Mouse (Mus musculus): ENCODE data around the gene Arhgef7. TPM values are rescaled to one million over a fixed set of nuclear protein-coding genes. Genes with fewer than 3 reads are reported as not detected.
A peak's percentile ranks its signal among the peaks of the same experiment; 100 is the strongest.

Arhgef7 gene
- polyA plus RNA-seq, 1 experiment from 2014 or later, result 31.6 TPM

GRCm38 (mm10) chr8:11708815-11709214 lies 18.7 kb upstream of the Arhgef7 start:
- no peak overlapping the region for H3K9ac ChIP-seq (replicated peaks; ENCODE audit: low read depth)
- no peak overlapping the region for H3K27ac ChIP-seq (ENCODE audit: low read length)
- ATAC-seq (no peak), DNase-seq (ENCODE audit: low spot score) (no peak)
- no peaks in the 10 kb centered on the region for H3K27me3 ChIP-seq (replicated peaks; ENCODE audit: insufficient read depth, low read length)
- no peak overlapping the region for H3K4me3 ChIP-seq (ENCODE audit: low read depth, low read length)
- H3K36me3 ChIP-seq (ENCODE audit: insufficient read depth, low read length), result no peaks in the 10 kb centered on the region
- no peaks in the 10 kb centered on the region for H3K9me3 ChIP-seq (ENCODE audit: low read length)
- H3K4me1 ChIP-seq (ENCODE audit: insufficient read depth, low read depth, low read length), result no peaks in the 10 kb centered on the region
- WGBS, result 51% methylated on average over 2 of the region's 2 CpGs
- no peak overlapping the region for H3K4me2 ChIP-seq (replicated peaks; ENCODE audit: low read depth, low read length)
- TF ChIP-seq CTCF (IDR thresholded peaks at IDR 0.05), result no peak
- no peak for TF ChIP-seq EP300 (IDR thresholded peaks at IDR 0.05)

GRCm38 (mm10) chr8:11709542-11709941 lies 18.0 kb upstream of the Arhgef7 start:
- DNase-seq (ENCODE audit: low spot score), result no peak
- TF ChIP-seq CTCF (IDR thresholded peaks at IDR 0.05) (no peak), EP300 (IDR thresholded peaks at IDR 0.05) (no peak)
- H3K27me3 ChIP-seq (replicated peaks; ENCODE audit: insufficient read depth, low read length), result no peaks in the 10 kb centered on the region
- H3K9me3 ChIP-seq (ENCODE audit: low read length), result no peaks in the 10 kb centered on the region
- no peak for ATAC-seq
- H3K4me3 ChIP-seq (ENCODE audit: low read depth, low read length), result no peak overlapping the region
- H3K4me1 ChIP-seq (ENCODE audit: insufficient read depth, low read depth, low read length), result no peaks in the 10 kb centered on the region
- 72% methylated on average over 3 of the region's 3 CpGs for WGBS
- no peaks in the 10 kb centered on the region for H3K36me3 ChIP-seq (ENCODE audit: insufficient read depth, low read length)
- no peak overlapping the region for H3K4me2 ChIP-seq (replicated peaks; ENCODE audit: low read depth, low read length)
- H3K27ac ChIP-seq (ENCODE audit: low read length), result no peak overlapping the region
- H3K9ac ChIP-seq (replicated peaks; ENCODE audit: low read depth), result no peak overlapping the region

GRCm38 (mm10) chr8:11710415-11710814 lies 17.1 kb upstream of the Arhgef7 start:
- 38% methylated on average over 5 of the region's 5 CpGs for WGBS
- Histone ChIP-seq H3K9ac (replicated peaks; ENCODE audit: low read depth) (no peak overlapping the region), H3K4me1 (ENCODE audit: insufficient read depth, low read depth, low read length) (no peaks in the 10 kb centered on the region), H3K4me2 (replicated peaks; ENCODE audit: low read depth, low read length) (no peak overlapping the region), H3K36me3 (ENCODE audit: insufficient read depth, low read length) (no peaks in the 10 kb centered on the region), H3K27me3 (replicated peaks; ENCODE audit: insufficient read depth, low read length) (no peaks in the 10 kb centered on the region), H3K4me3 (ENCODE audit: low read depth, low read length) (no peak overlapping the region), H3K27ac (ENCODE audit: low read length) (0 out of 2 replicates have a peak overlapping the region, but pooled peaks have one; percentile 20), H3K9me3 (ENCODE audit: low read length) (no peaks in the 10 kb centered on the region)
- ATAC-seq (no peak), DNase-seq (ENCODE audit: low spot score) (no peak)
- TF ChIP-seq CTCF (IDR thresholded peaks at IDR 0.05), result no peak
- no peak for TF ChIP-seq EP300 (IDR thresholded peaks at IDR 0.05)

GRCm38 (mm10) chr8:11712244-11712643 lies 15.3 kb upstream of the Arhgef7 start:
- no peaks in the 10 kb centered on the region for H3K27me3 ChIP-seq (replicated peaks; ENCODE audit: insufficient read depth, low read length)
- H3K36me3 ChIP-seq (ENCODE audit: insufficient read depth, low read length), result no peaks in the 10 kb centered on the region
- no peaks in the 10 kb centered on the region for H3K4me1 ChIP-seq (ENCODE audit: insufficient read depth, low read depth, low read length)
- H3K9me3 ChIP-seq (ENCODE audit: low read length), result no peaks in the 10 kb centered on the region
- no peak overlapping the region for H3K4me2 ChIP-seq (replicated peaks; ENCODE audit: low read depth, low read length)
- DNase-seq (ENCODE audit: low spot score), result no peak
- TF ChIP-seq EP300 (IDR thresholded peaks at IDR 0.05) (no peak), CTCF (IDR thresholded peaks at IDR 0.05) (peak; percentile 59)
- H3K27ac ChIP-seq (ENCODE audit: low read length), result no peak overlapping the region
- no peak overlapping the region for H3K9ac ChIP-seq (replicated peaks; ENCODE audit: low read depth)
- ATAC-seq, result no peak
- 79% methylated on average over 6 of the region's 6 CpGs for WGBS
- no peak overlapping the region for H3K4me3 ChIP-seq (ENCODE audit: low read depth, low read length)

GRCm38 (mm10) chr8:11717194-11717593 lies 10.3 kb upstream of the Arhgef7 start:
- 46% methylated on average over 4 of the region's 4 CpGs for WGBS
- ATAC-seq, result no peak
- no peak overlapping the region for H3K27ac ChIP-seq (ENCODE audit: low read length)

GRCm38 (mm10) chr8:11727273-11727650 lies 259 bp upstream of the Arhgef7 start:
- Histone ChIP-seq H3K4me3 (ENCODE audit: low read depth, low read length) (peak overlapping the region; percentile 55), H3K4me1 (ENCODE audit: insufficient read depth, low read depth, low read length) (no peaks in the 10 kb centered on the region), H3K9me3 (ENCODE audit: low read length) (no peaks in the 10 kb centered on the region), H3K4me2 (replicated peaks; ENCODE audit: low read depth, low read length) (peak overlapping the region; percentile 91), H3K36me3 (ENCODE audit: insufficient read depth, low read length) (no peaks in the 10 kb centered on the region), H3K9ac (replicated peaks; ENCODE audit: low read depth) (no peak overlapping the region), H3K27me3 (replicated peaks; ENCODE audit: insufficient read depth, low read length) (peaks cover 39% of the 10 kb centered on the region), H3K27ac (ENCODE audit: low read length) (no peak overlapping the region)
- TF ChIP-seq EP300 (IDR thresholded peaks at IDR 0.05) (no peak), CTCF (IDR thresholded peaks at IDR 0.05) (no peak)
- under 1% methylated on average over 20 of the region's 22 CpGs for WGBS
- peak; percentile 43 for DNase-seq (ENCODE audit: low spot score)
- peak; percentile 29 for ATAC-seq

More at GRCm38 (mm10) chr8:11717194-11717593, 10.3 kb upstream of the Arhgef7 start:
- H3K27me3 ChIP-seq (replicated peaks; ENCODE audit: insufficient read depth, low read length), result no peaks in the 10 kb centered on the region
- no peak overlapping the region for H3K9ac ChIP-seq (replicated peaks; ENCODE audit: low read depth)
- H3K36me3 ChIP-seq (ENCODE audit: insufficient read depth, low read length), result no peaks in the 10 kb centered on the region
- H3K4me3 ChIP-seq (ENCODE audit: low read depth, low read length), result no peak overlapping the region
- TF ChIP-seq CTCF (IDR thresholded peaks at IDR 0.05) (no peak), EP300 (IDR thresholded peaks at IDR 0.05) (no peak)
- H3K4me2 ChIP-seq (replicated peaks; ENCODE audit: low read depth, low read length), result no peak overlapping the region
- DNase-seq (ENCODE audit: low spot score), result no peak
- H3K9me3 ChIP-seq (ENCODE audit: low read length), result no peaks in the 10 kb centered on the region
- no peaks in the 10 kb centered on the region for H3K4me1 ChIP-seq (ENCODE audit: insufficient read depth, low read depth, low read length)
